Mouse (Mus musculus) B cell, adult (primary cell): ENCODE data around the gene N4bp3. TPM values are rescaled to one million over a fixed set of nuclear protein-coding genes. Genes with fewer than 3 reads are reported as not detected.

Source experiments
- total RNA-seq: library from RNA; stranded (reverse); gene quantifications from 4 replicates; pipeline ENCODE4 v1.2.4, GENCODE M21; 2023; ENCODE audit not compliant: inconsistent age

Gene N4bp3
- 22.4 to 24.8 TPM (median 24.6 TPM) in 4 replicates for total RNA-seq

DNA sequence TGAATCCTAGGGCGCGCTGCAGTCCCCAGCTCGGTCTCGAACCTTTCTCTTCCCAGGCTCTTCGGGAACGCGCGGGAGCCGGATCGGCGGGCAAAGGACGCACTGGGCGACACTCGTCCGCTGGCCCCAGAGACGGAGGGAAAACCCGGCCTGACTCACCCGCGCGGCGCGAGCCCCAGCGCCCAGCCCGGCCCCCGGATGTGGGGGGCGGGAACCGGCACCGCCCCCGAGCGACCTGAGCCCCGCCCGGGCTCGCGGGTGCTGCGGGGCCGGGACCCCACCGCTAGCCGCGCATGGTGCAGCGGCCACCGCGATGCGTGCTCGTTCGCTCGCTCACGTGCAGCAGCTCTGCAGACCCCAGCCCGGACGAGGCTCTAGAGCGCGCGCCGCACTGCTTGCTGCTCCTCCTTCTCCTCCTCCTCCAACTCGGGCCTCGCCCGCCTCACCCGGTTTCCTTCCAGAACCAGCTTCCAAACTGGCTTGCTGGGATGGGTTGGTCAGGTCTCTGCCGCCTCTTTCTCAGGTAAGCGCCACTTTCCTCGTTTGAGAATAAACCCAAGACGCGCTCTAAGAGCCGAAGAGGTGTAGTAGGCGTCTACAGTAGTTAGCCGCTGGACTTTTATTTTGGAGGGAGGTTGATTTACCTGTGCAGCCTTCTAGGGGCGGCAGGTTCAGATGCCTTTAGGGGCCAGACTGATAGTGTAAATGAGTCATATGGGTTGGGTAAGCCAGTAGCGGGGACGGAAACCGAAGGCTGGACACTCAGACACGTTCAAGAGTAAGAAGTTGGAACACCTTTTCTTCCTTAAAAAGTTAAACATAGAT, at the start of gene N4bp3, which contains the start of gene D930048N14Rik:
Gene N4bp3, minus strand, starts transcription at position 152 of the 825 bp plus-strand sequence.
Gene D930048N14Rik, plus strand, starts transcription at position 264 of the 825 bp plus-strand sequence.

DNA sequence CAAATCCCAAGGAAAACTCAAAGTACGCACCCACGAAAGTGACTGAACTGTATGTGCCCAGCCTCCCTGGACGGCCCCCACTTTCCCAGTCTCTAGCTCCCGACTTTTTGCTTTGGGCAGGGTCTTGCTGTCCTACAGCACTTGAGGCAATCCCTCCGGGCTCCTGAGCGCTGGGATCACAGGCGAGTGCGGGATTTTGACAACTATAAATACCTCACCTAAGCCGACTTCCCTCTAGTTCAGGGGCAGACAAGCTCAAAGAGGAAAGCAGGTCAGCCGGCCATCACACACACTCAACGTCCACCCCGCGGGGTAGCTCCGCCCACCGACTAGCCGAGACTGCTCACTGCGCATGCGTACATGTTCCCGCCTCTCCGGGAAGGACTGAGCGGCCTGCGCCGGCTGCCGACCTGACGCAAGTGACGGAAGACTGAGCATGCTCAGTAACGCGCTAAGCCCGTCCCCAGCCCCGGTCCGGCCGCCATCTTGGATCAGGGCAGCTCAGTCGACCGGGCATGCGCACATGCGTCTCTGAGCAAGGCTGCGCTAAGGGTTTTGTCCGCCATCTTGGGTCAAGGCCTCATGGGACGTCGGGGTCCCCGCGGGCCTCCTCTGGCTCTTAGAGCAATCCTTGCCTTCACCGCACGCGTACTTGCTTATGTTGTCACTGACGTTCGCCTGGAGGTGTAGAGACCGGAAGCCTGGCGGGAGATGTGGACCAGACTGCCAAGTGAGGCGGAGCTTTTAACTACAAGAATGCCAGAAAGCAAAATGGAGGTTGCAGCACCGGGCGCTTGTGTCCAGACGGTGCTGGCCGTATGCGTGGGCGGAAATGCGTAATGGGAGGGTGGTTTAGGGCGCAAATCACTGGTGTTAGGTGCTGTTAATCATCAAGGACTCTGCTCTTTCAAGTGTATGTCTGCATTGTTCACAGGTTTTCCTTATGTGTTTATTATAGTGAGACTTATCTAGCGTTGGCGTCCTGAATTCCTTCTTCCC, 38.0 kb upstream of the N4bp3 start, which contains the start of gene 0610009B22Rik:
Gene 0610009B22Rik, minus strand, starts transcription at position 545 of the 999 bp plus-strand sequence.

DNA sequence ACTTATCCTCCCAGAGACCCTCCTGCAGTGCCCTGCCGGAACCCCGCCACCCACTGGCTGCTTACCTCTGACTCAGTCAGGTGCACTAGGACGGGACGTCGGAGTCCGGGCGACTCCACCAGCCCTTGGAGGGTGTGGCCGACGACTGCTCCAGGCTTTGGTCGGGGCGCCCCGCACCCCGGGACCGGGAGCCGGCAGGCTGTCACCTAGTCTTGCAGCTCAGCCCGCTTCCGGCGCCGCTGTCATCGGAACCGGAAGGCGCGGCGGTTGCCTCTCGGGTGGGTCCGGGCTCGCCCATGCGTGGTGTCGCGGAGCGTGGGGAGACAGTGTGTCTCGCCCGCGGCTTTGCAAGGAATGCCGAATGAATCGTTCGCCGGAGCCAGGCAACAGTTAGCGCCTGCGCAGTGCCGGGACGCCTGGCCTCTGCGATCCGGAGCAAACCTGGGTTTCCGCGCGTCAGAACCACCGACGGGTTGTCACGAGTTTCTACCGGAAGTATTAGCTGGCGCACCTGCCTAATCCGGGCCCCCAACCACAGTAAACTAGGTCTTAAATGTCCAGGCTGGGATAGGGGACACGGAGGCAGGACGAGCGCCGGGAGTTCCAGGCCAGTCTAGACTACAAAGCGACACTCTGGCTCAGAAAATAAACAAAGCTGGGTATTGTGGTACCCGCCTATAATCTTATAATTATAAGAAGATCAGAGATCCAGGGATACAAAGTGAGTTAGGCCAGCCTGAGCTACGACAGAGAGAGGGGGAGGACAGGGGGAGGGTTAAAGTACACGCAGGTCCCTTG, 14.9 kb downstream of the N4bp3 start, which contains the start of gene Rmnd5b:
Gene Rmnd5b, minus strand, starts transcription at position 372 of the 798 bp plus-strand sequence.

GRCm38 (mm10) chr11:51619409-51620060, 31.1 kb downstream of the N4bp3 start, which contains the start of gene Nhp2:
Nhp2 (plus strand) TSS chr11:51619735.

GRCm38 (mm10) chr11:51606447-51607095, 44.1 kb downstream of the N4bp3 start, which contains the start of gene Hnrnpab:
Hnrnpab (minus strand) TSS chr11:51606847.

Other genes with a start within 250 kb of the N4bp3 start
- gene Phykpl, start 66.1 kb downstream of the N4bp3 start, total RNA-seq = 16.6 to 24.9 TPM (median 21.3 TPM) in 4 replicates
- gene Hnrnpab, start 44.0 kb downstream of the N4bp3 start, total RNA-seq = 241 to 254 TPM (median 253 TPM) in 4 replicates
- 52.6 to 60.6 TPM (median 58.5 TPM) in 4 replicates for gene Nhp2, start 31.1 kb downstream of the N4bp3 start, total RNA-seq
- gene Rmnd5b, start 14.9 kb downstream of the N4bp3 start, total RNA-seq = 114 to 135 TPM (median 129 TPM) in 4 replicates
- 1.1 to 2.1 TPM (median 2.0 TPM) in 4 replicates for gene D930048N14Rik, start 112 bp upstream of the N4bp3 start, total RNA-seq
- gene 0610009B22Rik, start 38.0 kb upstream of the N4bp3 start, total RNA-seq = 4.7 to 9.2 TPM (median 5.5 TPM) in 4 replicates
- gene Sec24a, start 112.8 kb upstream of the N4bp3 start, total RNA-seq = 74.3 to 87.0 TPM (median 84.5 TPM) in 4 replicates
- 29.9 to 36.0 TPM (median 34.6 TPM) in 4 replicates for gene Sar1b, start 112.8 kb upstream of the N4bp3 start, total RNA-seq
- 67.5 to 72.9 TPM (median 68.9 TPM) in 4 replicates for gene Jade2, start 206.8 kb upstream of the N4bp3 start, total RNA-seq